Comparison of ENCODE assay signal across 17 mouse cellular contexts in genomic region chrX:109160901-109161300, GRCm38 (mm10). TPM values are rescaled to one million over a fixed set of nuclear protein-coding genes. Genes with fewer than 3 reads are reported as not detected.
"Had no signal": no experiment of that assay in that cellular context is flagged by ENCODE, and none has a peak within 500 bp of the region (broad histone marks: within the 10 kb centered on the region; RNA-seq: fewer than 3 reads in every experiment).

No protein-coding gene starts in this region.

- DNase-seq: kidney, adult 2 months; kidney, postnatal 25 days; layer of hippocampus, adult 9-11 months; layer of hippocampus, postnatal 36 days; lung, adult 18-20 months; lung, postnatal 14 days; right cerebral cortex, postnatal 4 days; spleen, adult 18-20 months; thymus, postnatal 36 days had no signal

- H3K4me2 ChIP-seq: limb, embryonic 15.5 days; midbrain, embryonic 12.5 days had no signal

- H3K9ac ChIP-seq: limb, embryonic 15.5 days; liver, embryonic 14.5 days; midbrain, embryonic 12.5 days had no signal

- H3K4me3 ChIP-seq: limb, embryonic 15.5 days; midbrain, embryonic 12.5 days had no signal

- ATAC-seq: midbrain, embryonic 16.5 days had no signal

- H3K27ac ChIP-seq: limb, embryonic 15.5 days; liver, embryonic 14.5 days; midbrain, embryonic 12.5 days had no signal

- H3K4me1 ChIP-seq: limb, embryonic 15.5 days; midbrain, embryonic 12.5 days had no signal

- H3K36me3 ChIP-seq: limb, embryonic 15.5 days; midbrain, embryonic 12.5 days had no signal

- H3K27me3 ChIP-seq: limb, embryonic 15.5 days; midbrain, embryonic 12.5 days had no signal

- H3K9me3 ChIP-seq: limb, embryonic 15.5 days; midbrain, embryonic 12.5 days had no signal

RNA-seq across cellular contexts. Expression of gene Gm6377, which starts 35.7 kb away (rescaled TPM):
- polyA plus RNA-seq: kidney, embryonic 16.5 days; limb, embryonic 11.5 days; neural tube, embryonic 14.5 days; stomach, embryonic 14.5 days had no signal
